Mouse (Mus musculus) frontal cortex, postnatal 25 days (tissue): ENCODE data around the gene a.
A peak's percentile ranks its signal among the peaks of the same experiment; 100 is the strongest.

Experiments used
- DNase-seq, 2 experiments: peaks; one replicate each; pipeline ENCODE4 v3.0.0; 2022; ENCODE audit warnings: low spot score in 2 of 2

a gene

GRCm38 (mm10) chr2:154790656-154791483 lies at the start of gene a, which contains the start of gene Raly:
Gene a, plus strand, starts transcription at chr2:154791402.
Gene Raly, plus strand, starts transcription at chr2:154791096.
- DNase-seq, result peak; percentile 85 to 91

- DNase-seq, result no peak
Measured at GRCm38 (mm10) chr2:154742911-154743819, 48.0 kb upstream of the a start.

DNA sequence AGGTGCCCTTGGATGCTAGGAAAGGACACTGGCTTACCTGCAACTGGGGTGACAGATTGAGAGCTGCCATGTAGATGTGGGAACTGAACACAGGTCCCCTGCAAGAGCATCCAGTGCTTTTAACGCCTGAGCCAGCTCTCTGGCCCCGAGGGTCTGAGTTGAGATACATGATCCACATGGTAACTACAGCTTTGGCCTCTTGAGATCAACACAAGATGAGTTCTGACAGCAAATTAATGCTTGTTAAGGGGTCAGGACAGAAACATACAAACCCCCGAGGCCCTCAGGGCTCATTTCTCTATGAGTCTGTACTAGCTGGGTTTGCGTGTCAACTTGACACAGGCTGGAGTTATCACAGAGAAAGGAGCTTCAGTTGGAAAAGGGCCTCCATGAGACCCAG lies 47.3 kb upstream of the a start:
- DNase-seq, result no peak

- DNase-seq, result no peak
Measured at GRCm38 (mm10) chr2:154748383-154748782, 42.8 kb upstream of the a start.

DNA sequence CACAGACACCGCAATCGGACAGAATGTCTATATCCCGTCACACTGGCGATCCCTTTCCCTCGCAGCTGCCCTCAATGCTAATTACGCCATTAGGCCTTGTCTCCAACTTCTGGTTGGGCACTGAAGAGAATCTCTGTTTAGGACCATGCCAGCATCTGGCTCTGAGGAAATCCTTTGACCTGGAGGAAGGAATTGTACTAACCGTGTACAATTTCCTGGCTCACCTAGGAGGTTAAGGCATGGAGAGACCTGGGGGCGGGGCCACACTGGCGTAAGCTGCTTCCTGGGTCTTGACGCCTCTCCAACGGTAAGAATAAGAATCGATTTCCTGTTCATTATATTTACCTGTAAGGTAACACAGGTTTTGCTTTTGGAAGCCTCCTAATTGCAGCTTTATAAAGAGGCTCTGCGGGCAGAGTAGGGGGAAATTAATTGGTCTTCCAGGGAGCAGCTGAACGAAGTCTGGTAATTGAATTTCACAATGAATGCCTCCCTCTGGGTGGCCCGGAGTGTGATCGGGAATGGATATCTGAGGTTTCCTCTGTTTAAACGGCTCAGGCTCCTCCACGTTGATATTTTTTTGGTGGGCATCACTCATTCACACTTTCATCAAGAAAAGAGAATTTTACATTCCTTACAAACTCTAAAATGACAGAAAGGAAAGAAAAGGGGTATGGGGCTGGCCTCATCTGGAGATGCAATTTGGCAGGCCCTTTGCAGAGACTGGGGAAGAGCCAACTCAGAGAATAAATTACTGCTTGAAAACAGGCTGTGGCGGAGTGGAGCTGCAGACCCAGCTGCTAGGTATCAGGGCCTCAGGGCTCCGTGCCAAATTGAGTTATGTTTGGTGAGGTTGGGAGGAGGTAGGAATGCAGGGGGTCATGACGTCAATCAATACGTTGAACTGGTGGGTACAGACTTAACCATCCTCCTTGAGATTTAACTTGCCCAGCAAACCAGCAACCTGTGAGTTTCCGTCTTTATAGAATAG lies 41.9 kb upstream of the a start:
- DNase-seq, result no peak

- DNase-seq, result no peak
Measured at GRCm38 (mm10) chr2:154751924-154752323, 39.3 kb upstream of the a start.

DNA sequence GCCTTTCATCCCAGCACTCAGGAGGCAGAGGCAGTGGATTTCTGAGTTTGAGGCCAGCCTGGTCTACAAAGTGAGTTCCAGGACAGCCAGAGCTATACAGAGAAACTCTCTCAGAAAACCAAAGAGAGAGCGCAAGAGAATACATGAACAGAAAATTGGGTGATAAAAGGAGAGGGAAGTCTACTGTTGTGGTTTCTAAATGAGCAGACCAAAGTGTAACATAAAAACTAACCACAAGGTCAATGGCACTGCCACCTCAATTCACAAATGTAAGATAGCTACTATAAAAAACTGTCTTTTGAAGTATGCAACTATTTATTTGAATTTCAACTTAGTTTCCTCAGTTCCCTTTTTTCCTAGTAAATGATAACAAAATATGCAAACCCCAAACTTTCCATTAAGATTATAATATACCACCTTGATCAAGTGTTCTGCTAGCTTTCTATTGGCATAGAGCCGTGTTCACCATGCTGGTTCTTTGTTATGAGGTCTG lies 37.1 kb upstream of the a start:
- DNase-seq, result no peak

DNA sequence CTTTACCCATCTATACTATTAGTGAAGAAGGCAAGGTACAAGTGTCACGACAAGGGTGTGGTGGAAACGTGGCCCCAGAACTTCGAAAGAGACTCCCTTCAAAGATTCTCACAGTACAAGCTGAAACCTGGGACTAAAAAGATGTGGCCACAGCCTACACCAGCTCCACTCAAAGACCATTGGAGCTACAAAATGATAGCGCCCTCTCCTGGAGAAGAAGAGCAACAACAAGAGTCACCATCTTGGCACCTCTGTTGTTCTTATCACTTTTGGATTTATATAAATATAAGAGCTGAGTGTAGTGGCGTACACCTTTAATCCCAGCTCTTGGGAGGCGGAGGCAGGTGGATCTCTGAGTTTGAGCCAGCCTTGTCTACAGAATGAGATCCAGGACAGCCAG lies 35.4 kb upstream of the a start:
- no peak for DNase-seq

DNA sequence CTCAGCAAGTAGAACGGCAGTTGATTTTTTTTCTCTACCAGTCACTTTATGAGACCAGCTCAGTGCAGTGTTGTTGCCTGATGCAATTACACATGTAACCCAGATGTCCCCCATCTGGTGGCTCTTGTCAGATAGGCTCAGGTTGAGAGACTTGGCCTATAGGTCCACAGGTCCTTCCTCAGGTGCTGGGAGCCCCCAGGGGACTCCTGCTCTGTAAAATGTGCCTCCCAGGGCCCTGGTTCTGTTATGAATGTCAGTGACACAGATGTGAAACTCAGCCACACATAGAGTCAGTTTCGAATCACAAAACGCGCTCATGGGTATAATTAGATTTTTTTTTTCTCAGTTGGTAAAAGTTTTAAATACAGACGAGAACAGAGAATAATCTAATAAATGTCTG lies 33.5 kb upstream of the a start:
- DNase-seq, result no peak

DNA sequence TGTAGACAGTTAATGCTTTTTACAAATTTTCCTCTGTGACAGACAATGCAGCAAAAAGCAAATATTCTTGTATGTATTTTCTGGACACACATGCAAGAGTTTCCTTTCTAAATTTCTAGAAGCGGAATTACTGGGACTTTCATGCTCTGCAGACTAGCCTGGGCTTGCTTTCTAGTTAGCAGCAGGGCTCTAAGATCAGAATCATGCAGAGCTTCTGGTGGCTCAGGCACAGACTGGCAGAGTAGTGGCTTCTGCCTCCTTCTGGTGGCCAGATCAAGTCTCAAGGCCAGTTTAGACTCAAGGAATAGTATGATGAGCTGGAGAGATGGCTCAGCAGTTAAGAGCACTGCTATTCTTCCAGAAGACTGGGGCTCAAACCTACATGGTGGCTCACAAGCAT lies 32.7 kb upstream of the a start:
- no peak for DNase-seq

- DNase-seq, result no peak
Measured at GRCm38 (mm10) chr2:154763226-154763625, 28.0 kb upstream of the a start.

DNA sequence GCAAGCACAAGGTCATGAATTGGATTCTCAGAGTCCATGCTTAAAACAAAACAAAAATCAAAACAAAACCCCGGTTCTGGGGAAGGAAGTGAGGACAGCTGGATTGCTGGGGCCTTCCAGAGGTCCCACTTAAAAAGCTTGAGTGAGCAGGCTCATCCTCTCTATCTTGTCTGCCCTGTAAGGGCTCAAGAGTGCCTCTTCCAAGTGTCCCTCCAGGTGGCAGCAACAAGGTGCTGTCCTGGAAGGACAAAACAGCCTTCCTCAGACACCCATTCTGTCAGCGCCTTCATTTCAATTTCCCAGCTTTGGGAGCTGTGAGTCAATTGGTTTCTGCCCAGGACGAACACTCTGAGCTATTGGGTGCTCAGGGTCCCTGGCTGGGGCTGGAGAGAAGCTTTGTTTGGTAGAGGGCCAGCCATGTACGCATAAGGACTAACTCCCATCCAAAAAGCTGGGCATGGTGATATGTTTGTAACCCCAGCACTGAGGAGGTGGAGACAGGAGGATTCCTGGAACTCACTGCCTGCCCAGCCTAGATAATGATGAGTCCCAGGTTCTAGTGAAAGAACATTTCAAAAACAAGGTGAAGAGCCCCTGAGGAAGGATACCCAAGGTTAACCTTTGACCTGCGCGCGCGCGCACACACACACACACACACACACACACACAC lies 26.2 kb upstream of the a start:
- no peak for DNase-seq

DNA sequence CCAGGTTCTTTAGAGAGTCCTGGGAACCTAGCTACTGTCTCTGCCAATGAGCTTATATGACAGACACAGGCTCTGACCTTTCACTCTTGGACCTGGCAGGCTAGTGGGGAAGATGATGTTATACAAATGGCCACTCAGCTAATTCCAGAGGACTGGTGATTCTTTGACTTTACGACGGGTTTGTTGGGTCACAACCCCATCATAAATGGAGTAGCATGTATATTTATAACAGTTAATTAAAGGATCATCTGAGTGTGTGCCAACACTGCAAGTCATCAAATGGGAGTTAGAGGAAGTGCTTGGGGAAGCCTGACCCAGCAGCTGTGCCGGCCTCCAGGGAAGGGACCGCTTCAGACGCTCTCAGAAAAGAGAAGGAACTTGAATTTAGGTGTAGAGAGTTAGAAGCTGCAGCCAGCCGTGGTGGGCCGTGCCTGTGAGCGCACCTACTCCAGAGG lies 25.6 kb upstream of the a start:
- no peak for DNase-seq

- no peak for DNase-seq
Measured at GRCm38 (mm10) chr2:154767051-154767450, 24.2 kb upstream of the a start.

DNA sequence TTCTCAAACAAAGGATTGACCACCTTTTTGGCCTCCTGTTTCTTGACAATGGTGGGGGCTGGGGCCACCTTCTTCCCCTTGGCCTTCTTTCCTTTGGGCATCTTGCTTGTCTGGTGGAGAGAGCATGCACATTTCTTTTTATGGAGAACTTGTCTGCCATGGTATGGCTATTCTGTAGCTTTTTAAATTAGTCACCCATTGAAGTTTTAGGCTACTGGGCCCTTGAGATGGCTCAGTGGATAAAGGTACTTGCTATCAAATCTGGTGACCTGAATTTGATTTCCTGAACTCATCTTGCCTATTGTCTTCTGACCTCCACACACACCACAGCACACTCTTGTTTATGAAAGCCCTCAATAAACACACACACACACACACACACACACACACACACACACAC lies 21.3 kb upstream of the a start, which contains the start of gene Gm14214:
Gene Gm14214 (minus strand): TSS at position 101 of the 400 bp plus-strand sequence.
- no peak for DNase-seq

GRCm38 (mm10) chr2:154771604-154772003 lies 19.6 kb upstream of the a start:
- DNase-seq, result no peak

GRCm38 (mm10) chr2:154774032-154774431 lies 17.2 kb upstream of the a start:
- no peak for DNase-seq

DNA sequence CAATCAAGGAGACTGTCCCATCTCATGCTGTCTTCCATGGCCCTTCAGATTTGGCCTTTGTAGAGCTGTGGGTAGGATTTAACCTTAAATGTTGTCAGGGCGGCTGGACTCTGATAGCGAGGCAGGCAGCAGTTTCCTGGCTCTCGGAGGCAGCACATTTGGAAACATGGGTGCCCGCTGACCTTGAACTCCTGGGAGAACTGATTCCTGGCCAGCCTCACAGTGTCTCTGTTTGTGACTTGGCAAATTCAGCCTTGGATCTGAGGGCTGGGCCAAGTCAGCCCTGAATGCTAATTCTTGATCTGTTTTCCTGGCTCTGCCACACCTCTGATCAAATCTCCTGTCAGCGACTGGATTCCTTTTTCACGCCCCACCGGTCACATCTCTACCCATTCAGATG lies 14.7 kb upstream of the a start:
- DNase-seq, result no peak

GRCm38 (mm10) chr2:154779648-154780047 lies 11.6 kb upstream of the a start:
- no peak for DNase-seq

DNA sequence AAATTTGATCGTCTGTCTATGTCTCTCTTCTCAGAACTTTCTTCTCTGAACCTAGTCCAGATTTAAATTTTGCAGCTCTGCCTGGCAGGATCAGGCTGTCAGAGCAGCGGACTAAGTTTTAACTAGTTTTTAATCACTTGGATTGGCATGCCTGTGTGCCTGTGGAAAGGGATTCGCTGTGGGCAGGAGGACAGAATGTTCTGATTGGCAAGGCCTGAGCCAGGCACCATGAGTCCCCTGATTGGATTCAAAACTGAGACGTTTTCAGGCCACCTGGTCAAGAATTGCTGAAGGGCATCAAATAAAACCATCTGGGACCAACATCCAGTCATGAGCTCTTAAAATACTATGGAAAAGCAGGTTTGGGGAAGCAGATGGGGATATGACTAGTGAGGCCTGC lies 8.8 kb upstream of the a start:
- DNase-seq, result no peak
